Mouse (Mus musculus): ENCODE measurements around the gene Negr1. TPM values are rescaled to one million over a fixed set of nuclear protein-coding genes. Genes with fewer than 3 reads are reported as not detected.

Gene Negr1
- total and polyA plus RNA-seq, 3 experiments: not detected

DNA sequence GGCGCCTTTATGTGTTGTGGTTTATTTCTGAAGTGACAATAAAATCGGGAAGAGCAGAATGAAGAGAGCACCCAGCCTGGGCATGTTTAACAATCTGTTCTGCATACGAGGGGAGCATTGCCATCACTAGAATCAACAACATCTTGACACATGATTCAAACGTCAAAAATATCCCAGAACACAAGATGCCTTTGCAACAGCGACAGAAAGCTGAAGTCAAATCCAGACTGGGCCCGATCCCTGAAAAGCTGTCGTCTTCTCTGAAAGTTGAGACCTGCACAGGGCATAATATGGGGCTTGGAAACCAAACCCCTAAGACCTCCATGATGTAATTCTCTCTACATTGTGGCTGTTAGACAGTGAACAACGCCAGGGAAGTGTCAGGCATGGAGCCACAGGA, 642.0 kb downstream of the Negr1 start:
- H3K27ac ChIP-seq (ENCODE audit: insufficient read depth, low read depth): no peak overlapping the region
- H3K36me3 ChIP-seq (replicated peaks in 1 of 2; ENCODE audit: control insufficient read depth in 1 of 2, insufficient read depth in 1 of 2, low read length in 1 of 2): no peaks in the 10 kb centered on the region
- H3K9me3 ChIP-seq (replicated peaks; ENCODE audit: low read length): no peaks in the 10 kb centered on the region
- dilution Hi-C loops (cut with MboI; ENCODE audit: extremely low pct_ligation_motif_present, extremely low pct_unique_long_range_greater_than_20kb, low sequenced_read_pairs) (no loop called here), in situ Hi-C loops (cut with MboI; ENCODE audit: low pct_ligation_motif_present, low pct_unique_long_range_greater_than_20kb, low sequenced_read_pairs) (no loop called here)
- H3K27me3 ChIP-seq (replicated peaks): no peaks in the 10 kb centered on the region
- H3K4me2 ChIP-seq (ENCODE audit: insufficient read depth, low read depth, poor library complexity, severe bottlenecking): no peak overlapping the region
- no peaks in the 10 kb centered on the region for H3K79me2 ChIP-seq (replicated peaks; ENCODE audit: control insufficient read depth, extremely low read depth, insufficient read depth, poor library complexity, severe bottlenecking)
- H3K4me3 ChIP-seq (replicated peaks in 1 of 3; ENCODE audit: low read depth in 2 of 3, low read length in 2 of 3, poor library complexity in 1 of 3): no peak overlapping the region
- H3K4me1 ChIP-seq (ENCODE audit: control insufficient read depth in 1 of 2, insufficient read depth in 2 of 2): no peaks in the 10 kb centered on the region
- no peak for DNase-seq (ENCODE audit: extremely low read depth)
- TF ChIP-seq CHD2 (IDR thresholded peaks at IDR 0.05; ENCODE audit: low read length) (no peak), HCFC1 (IDR thresholded peaks at IDR 0.05; ENCODE audit: low read depth, low read length) (no peak), JUN (IDR thresholded peaks at IDR 0.05; ENCODE audit: insufficient read depth, low read depth, low read length) (no peak), MXI1 (IDR thresholded peaks at IDR 0.05; ENCODE audit: low read depth, low read length) (no peak), EP300 (IDR thresholded peaks at IDR 0.05; ENCODE audit: low read length) (no peak), SIN3A (IDR thresholded peaks at IDR 0.05; ENCODE audit: low read length) (no peak), POLR2A (IDR thresholded peaks at IDR 0.05; ENCODE audit: low read depth, low read length) (no peak), MYC (IDR thresholded peaks at IDR 0.05; ENCODE audit: low read depth, low read length) (no peak), NELFE (IDR thresholded peaks at IDR 0.05; ENCODE audit: low read depth, low read length) (no peak), ELF1 (IDR thresholded peaks at IDR 0.05; ENCODE audit: low read depth, low read length) (no peak), USF2 (conservative IDR thresholded peaks at IDR 0.05; ENCODE audit: low read depth, low read length) (no peak), CHD1 (IDR thresholded peaks at IDR 0.05; ENCODE audit: low read depth, low read length) (no peak), ZKSCAN1 (IDR thresholded peaks at IDR 0.05; ENCODE audit: borderline replicate concordance, low read depth, low read length) (no peak), GABPA (IDR thresholded peaks at IDR 0.05; ENCODE audit: insufficient replicate concordance, low read depth, low read length) (no peak), JUND (conservative IDR thresholded peaks at IDR 0.05; ENCODE audit: low read depth, low read length) (no peak), POLR2AphosphoS2 (IDR thresholded peaks at IDR 0.05; ENCODE audit: low read depth, low read length) (no peak), E2F4 (IDR thresholded peaks at IDR 0.05; ENCODE audit: insufficient replicate concordance, low read depth, low read length) (no peak), IRF4 (IDR thresholded peaks at IDR 0.05; ENCODE audit: low read depth, low read length) (no peak), USF1 (IDR thresholded peaks at IDR 0.05; ENCODE audit: low read depth, low read length) (no peak), MAX (IDR thresholded peaks at IDR 0.05; ENCODE audit: low read length) (no peak)
- no peak overlapping the region for H3K9ac ChIP-seq (ENCODE audit: insufficient read depth, low read depth)

DNA sequence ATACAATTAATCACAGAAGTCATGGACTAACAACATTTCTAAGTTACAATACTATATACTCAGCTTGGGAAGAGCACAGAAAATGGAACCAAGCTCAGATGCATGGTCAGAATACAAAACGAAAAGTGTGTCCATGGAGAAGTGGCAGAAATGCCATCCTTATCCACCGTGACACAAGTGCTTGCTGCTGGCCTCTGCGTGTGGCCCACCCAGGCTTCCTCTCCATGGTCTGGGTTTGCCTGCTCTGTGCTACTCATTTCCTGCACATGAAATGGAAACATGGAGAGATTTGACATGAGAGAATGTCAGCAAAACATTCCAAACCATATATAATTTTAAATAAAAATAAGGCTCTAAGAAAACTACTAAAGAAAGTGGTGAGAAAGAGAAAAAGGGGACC, 645.2 kb downstream of the Negr1 start:
- no peaks in the 10 kb centered on the region for H3K4me1 ChIP-seq (ENCODE audit: control insufficient read depth in 1 of 2, insufficient read depth in 2 of 2)
- H3K9me3 ChIP-seq (replicated peaks; ENCODE audit: low read length): no peaks in the 10 kb centered on the region
- TF ChIP-seq RCOR1 (conservative IDR thresholded peaks at IDR 0.05; ENCODE audit: low read depth, low read length): no peak
- TF ChIP-seq ZMIZ1 (IDR thresholded peaks at IDR 0.05; ENCODE audit: low read depth, low read length): no peak
- TF ChIP-seq CHD2 (IDR thresholded peaks at IDR 0.05; ENCODE audit: low read length): no peak
- no peak for TF ChIP-seq MAZ (IDR thresholded peaks at IDR 0.05; ENCODE audit: low read depth, low read length)
- TF ChIP-seq NELFE (IDR thresholded peaks at IDR 0.05; ENCODE audit: low read depth, low read length): no peak
- no peak for TF ChIP-seq MEF2A (IDR thresholded peaks at IDR 0.05; ENCODE audit: borderline replicate concordance, low read depth, low read length)
- TF ChIP-seq JUND (conservative IDR thresholded peaks at IDR 0.05; ENCODE audit: low read depth, low read length): no peak
- no peak for TF ChIP-seq ZNF384 (IDR thresholded peaks at IDR 0.05; ENCODE audit: low read depth, low read length)
- in situ Hi-C loops (cut with MboI; ENCODE audit: low pct_ligation_motif_present, low pct_unique_long_range_greater_than_20kb, low sequenced_read_pairs) (no loop called here), dilution Hi-C loops (cut with MboI; ENCODE audit: extremely low pct_ligation_motif_present, extremely low pct_unique_long_range_greater_than_20kb, low sequenced_read_pairs) (no loop called here)
- no peak for DNase-seq (ENCODE audit: extremely low read depth)
- no peaks in the 10 kb centered on the region for H3K79me2 ChIP-seq (replicated peaks; ENCODE audit: control insufficient read depth, extremely low read depth, insufficient read depth, poor library complexity, severe bottlenecking)
- no peaks in the 10 kb centered on the region for H3K36me3 ChIP-seq (replicated peaks in 1 of 2; ENCODE audit: control insufficient read depth in 1 of 2, insufficient read depth in 1 of 2, low read length in 1 of 2)
- H3K27me3 ChIP-seq (replicated peaks): no peaks in the 10 kb centered on the region
- no peak overlapping the region for H3K27ac ChIP-seq (ENCODE audit: insufficient read depth, low read depth)
- H3K4me2 ChIP-seq (ENCODE audit: insufficient read depth, low read depth, poor library complexity, severe bottlenecking): no peak overlapping the region
- H3K4me3 ChIP-seq (replicated peaks in 1 of 3; ENCODE audit: low read depth in 2 of 3, low read length in 2 of 3, poor library complexity in 1 of 3): no peak overlapping the region
- no peak overlapping the region for H3K9ac ChIP-seq (ENCODE audit: insufficient read depth, low read depth)
